Comparison of ENCODE assay signal across 8 mouse cellular contexts in genomic region chr6:92065721-92066496, GRCm38 (mm10). TPM values are rescaled to one million over a fixed set of nuclear protein-coding genes. Genes with fewer than 3 reads are reported as not detected.
DNase-seq lines count a peak whose midpoint lies in the region; ATAC-seq and TF ChIP-seq lines count a peak whose summit lies in the region.

No protein-coding gene starts in this region.

- H3K4me2 ChIP-seq in heart, embryonic 11.5 days = no peak overlapping the region
- H3K4me2 ChIP-seq in kidney, postnatal 0 days (ENCODE audit: low read length) = no peak overlapping the region

- H3K9me3 ChIP-seq in heart, embryonic 11.5 days (replicated peaks; ENCODE audit: control insufficient read depth, low read length) = no peaks in the 10 kb centered on the region
- H3K9me3 ChIP-seq in kidney, postnatal 0 days (replicated peaks; ENCODE audit: low read length) = no peaks in the 10 kb centered on the region

- H3K27ac ChIP-seq in heart, embryonic 11.5 days (ENCODE audit: low read depth, low read length) = no peak overlapping the region
- H3K27ac ChIP-seq in kidney, postnatal 0 days = no peak overlapping the region

- peak; percentile 42 to 74 for DNase-seq in heart, adult 18-20 months
- peak; percentile 67 for DNase-seq in 416B (ENCODE audit: low read depth)
- DNase-seq in adrenal gland, adult 2 months = peak; percentile 39
- DNase-seq in kidney, postnatal 0 days (ENCODE audit: low spot score) = peak; percentile 69
- peak; percentile 63 for DNase-seq in lung, postnatal 14 days
- peak; percentile 28 for DNase-seq in thymus, postnatal 0 days (ENCODE audit: low spot score)

- no peak for ATAC-seq in heart, embryonic 11.5 days (replicated peaks; ENCODE audit: insufficient number of reproducible peaks, low FRiP score, low TSS enrichment)
- ATAC-seq in erythroblast, adult 5-6 weeks (replicated peaks; ENCODE audit: low FRiP score, poor library complexity, severe bottlenecking) = peak; percentile 51; the same call in 1 of the 2 replicates
- ATAC-seq in kidney, postnatal 0 days (replicated peaks; ENCODE audit: low FRiP score, low read depth) = no peak

- TF ChIP-seq CTCF in kidney, postnatal 0 days (IDR thresholded peaks at IDR 0.05; ENCODE audit: low read depth) = peak; percentile 85

- no peak overlapping the region for H3K4me3 ChIP-seq in heart, embryonic 11.5 days (ENCODE audit: low read depth, low read length)
- no peak overlapping the region for H3K4me3 ChIP-seq in kidney, postnatal 0 days (replicated peaks; ENCODE audit: low read depth, low read length)

- H3K36me3 ChIP-seq in heart, embryonic 11.5 days (ENCODE audit: control insufficient read depth, insufficient read depth, low read length) = no peaks in the 10 kb centered on the region
- H3K36me3 ChIP-seq in kidney, postnatal 0 days (ENCODE audit: insufficient read depth, low read length) = 0 out of 2 replicates have a peak, but pooled peaks cover 4% of the 10 kb centered on the region

- no peaks in the 10 kb centered on the region; the same call in 1 of the 2 replicates for H3K27me3 ChIP-seq in heart, embryonic 11.5 days (ENCODE audit: control insufficient read depth, insufficient read depth, low read length)
- no peaks in the 10 kb centered on the region for H3K27me3 ChIP-seq in kidney, postnatal 0 days (ENCODE audit: insufficient read depth, low read length)

- H3K9ac ChIP-seq in heart, embryonic 11.5 days (ENCODE audit: low read depth, low read length) = no peak overlapping the region
- H3K9ac ChIP-seq in kidney, postnatal 0 days (ENCODE audit: low read depth, low read length) = no peak overlapping the region

- H3K4me1 ChIP-seq in heart, embryonic 11.5 days (ENCODE audit: control insufficient read depth, insufficient read depth, low read length) = 0 out of 2 replicates have a peak, but pooled peaks cover 7% of the 10 kb centered on the region
- no peaks in the 10 kb centered on the region for H3K4me1 ChIP-seq in kidney, postnatal 0 days (replicated peaks; ENCODE audit: insufficient read depth, low read length)

- 50% methylated on average over 12 of the region's 12 CpGs for WGBS in heart, embryonic 11.5 days (ENCODE audit: insufficient replicate concordance)
- 52% methylated on average over 12 of the region's 12 CpGs for WGBS in kidney, postnatal 0 days

RNA-seq across cellular contexts. Expression of gene Nr2c2, which starts 25.3 kb away (rescaled TPM):
- total RNA-seq in heart, adult 18-20 months (2021) = 10 to 100 TPM; 20.1 to 24.9 TPM
- polyA plus RNA-seq in heart, embryonic 11.5 days (2014; fragmentation: Nextera tagmentation; extraction: Ambion mirVana) = 16.4 and 16.9 TPM in 2 replicates
- 10 to 100 TPM; 32.4 to 41.1 TPM for total RNA-seq in adrenal gland, adult 2 months (2021)
- 8.1 and 12.0 TPM in 2 replicates for polyA plus RNA-seq in adrenal gland, adult 2 months (2012; rRNA removed)
- total RNA-seq in erythroblast, adult 5-6 weeks (2015; ENCODE audit: low replicate concordance) = 15.2 and 17.1 TPM in 2 replicates
- 19.3 and 25.2 TPM in 2 replicates for total RNA-seq in erythroblast, adult 5-6 weeks (2017; ENCODE audit: low replicate concordance)
- 13.9 and 14.1 TPM in 2 replicates for polyA plus RNA-seq in kidney, postnatal 0 days (2015; fragmentation: Nextera tagmentation; extraction: Ambion mirVana)
- 18.3 and 27.0 TPM in 2 replicates for polyA plus RNA-seq in thymus, postnatal 0 days (2015; fragmentation: Nextera tagmentation; extraction: Ambion mirVana)
